Mouse (Mus musculus) adrenal gland, postnatal 14 days (tissue): ENCODE measurements at regions not wholly inside any gene's neighbourhood (a gene's known extent, or its start where the extent isn't known, plus 50 kb on each side); places are given as distances from the start of the nearest gene placed in this dataset.
"Not testable (repeated sequence)": the region's sequence is repeated elsewhere in the genome, so short reads cannot be mapped to it uniquely, and the experiment has no call there.

Experiments
- DNase-seq: peaks from one replicate; pipeline ENCODE4 v3.0.0; 2021; ENCODE audit warnings: mixed read lengths

- DNase-seq = no peak
Measured at GRCm38 (mm10) chr8:90046779-90047178, 301.4 kb downstream of the Tox3 start.

- DNase-seq = no peak
Measured at GRCm38 (mm10) chr8:90036436-90036835, 311.7 kb downstream of the Tox3 start.

- DNase-seq = no peak
Measured at GRCm38 (mm10) chr8:90032572-90032971, 315.6 kb downstream of the Tox3 start.

GRCm38 (mm10) chr8:90031220-90031619, 316.9 kb downstream of the Tox3 start:
- no peak for DNase-seq

- DNase-seq = not testable (repeated sequence)
Measured at GRCm38 (mm10) chr8:90017958-90018357, 330.2 kb downstream of the Tox3 start.

GRCm38 (mm10) chr8:90013755-90014154, 334.4 kb downstream of the Tox3 start:
- DNase-seq = no peak

- DNase-seq = peak; percentile 25
Measured at GRCm38 (mm10) chr8:90011682-90012409, 336.3 kb downstream of the Tox3 start.

GRCm38 (mm10) chr8:90009431-90009830, 338.7 kb downstream of the Tox3 start:
- DNase-seq = no peak

- DNase-seq = peak; percentile 84
Measured at GRCm38 (mm10) chr8:90000899-90001640, 347.1 kb downstream of the Tox3 start.

GRCm38 (mm10) chr8:89993743-89994142, 354.4 kb downstream of the Tox3 start:
- no peak for DNase-seq

GRCm38 (mm10) chr8:89983859-89984258, 364.3 kb downstream of the Tox3 start:
- no peak for DNase-seq

- DNase-seq = no peak
Measured at GRCm38 (mm10) chr8:89982551-89982950, 365.6 kb downstream of the Tox3 start.

GRCm38 (mm10) chr8:89981320-89981719, 366.8 kb downstream of the Tox3 start:
- DNase-seq = no peak

- DNase-seq = no peak
Measured at GRCm38 (mm10) chr8:89980441-89980840, 367.7 kb downstream of the Tox3 start.

- DNase-seq = no peak
Measured at GRCm38 (mm10) chr8:89962799-89963198, 385.3 kb downstream of the Tox3 start.

GRCm38 (mm10) chr8:89957486-89957885, 390.7 kb downstream of the Tox3 start:
- DNase-seq = no peak

GRCm38 (mm10) chr8:89956482-89957020, 391.6 kb downstream of the Tox3 start:
- DNase-seq = no peak

- DNase-seq = no peak
Measured at GRCm38 (mm10) chr8:89938836-89939235, 409.3 kb downstream of the Tox3 start.

- no peak for DNase-seq
Measured at GRCm38 (mm10) chr8:89934521-89934920, 413.6 kb downstream of the Tox3 start.

GRCm38 (mm10) chr8:89926666-89927232, 421.4 kb downstream of the Tox3 start:
- DNase-seq = no peak

GRCm38 (mm10) chr8:89924697-89925096, 423.4 kb downstream of the Tox3 start:
- DNase-seq = not testable (repeated sequence)

GRCm38 (mm10) chr8:89914076-89914475, 434.1 kb downstream of the Tox3 start:
- no peak for DNase-seq

- DNase-seq = no peak
Measured at GRCm38 (mm10) chr8:89906200-89906599, 441.9 kb downstream of the Tox3 start.
